ENCODE assay signal across 9 mouse cellular contexts in the genomic region with DNA sequence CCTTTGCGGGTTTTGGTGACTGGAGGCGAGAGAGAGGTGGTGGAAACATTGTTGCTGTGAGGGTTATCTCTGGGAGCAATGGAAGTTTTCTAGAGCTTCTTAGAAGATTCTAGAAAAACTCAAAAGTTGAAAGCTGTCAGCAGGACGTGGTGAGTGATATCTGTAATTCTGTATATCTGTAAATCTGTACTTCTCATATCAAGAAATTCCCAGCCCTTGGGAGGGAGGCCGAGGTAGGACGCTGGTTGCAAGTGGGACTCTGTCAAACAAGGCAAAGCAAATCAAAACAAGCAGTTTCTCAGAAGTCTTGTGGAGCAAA. TPM values are rescaled to one million over a fixed set of nuclear protein-coding genes. Genes with fewer than 3 reads are reported as not detected.
DNase-seq lines count a peak whose midpoint lies in the region; ATAC-seq lines count a peak whose summit lies in the region.
"Had no signal": no experiment of that assay in that cellular context is flagged by ENCODE, and none has a peak within 500 bp of the region (broad histone marks: within the 10 kb centered on the region; RNA-seq: fewer than 3 reads in every experiment).

No protein-coding gene starts in this region.

- peak; percentile 37 for DNase-seq in thymus, postnatal 14 days
- no peak for DNase-seq in thymus, postnatal 0 days (ENCODE audit: low spot score)
- no peak for DNase-seq in forebrain, embryonic 11.5 days (ENCODE audit: low spot score)
- no peak for DNase-seq in liver, embryonic 13.5 days
- peak; percentile 36 for DNase-seq in thymus, postnatal 4 days
- DNase-seq in right cerebral cortex, postnatal 25 days, result no peak
- DNase-seq in gastrocnemius, postnatal 25 days, result no peak
- DNase-seq in cerebellum, adult 18-20 months, result no peak

- H3K27ac ChIP-seq in forebrain, embryonic 11.5 days (ENCODE audit: low read depth, low read length), result peak overlapping the region; percentile 91
- peak overlapping the region; percentile 92 for H3K27ac ChIP-seq in liver, embryonic 13.5 days

- H3K27me3 ChIP-seq in forebrain, embryonic 11.5 days (ENCODE audit: control insufficient read depth, insufficient read depth, low read length), result no peaks in the 10 kb centered on the region
- H3K27me3 ChIP-seq in liver, embryonic 13.5 days, result no peaks in the 10 kb centered on the region

- H3K9ac ChIP-seq in forebrain, embryonic 11.5 days (ENCODE audit: low read length), result peak overlapping the region; percentile 99
- peak overlapping the region; percentile 99 for H3K9ac ChIP-seq in liver, embryonic 13.5 days

- no peaks in the 10 kb centered on the region for H3K9me3 ChIP-seq in forebrain, embryonic 11.5 days (ENCODE audit: control insufficient read depth, low read length)
- no peaks in the 10 kb centered on the region for H3K9me3 ChIP-seq in liver, embryonic 13.5 days (replicated peaks)

- H3K36me3 ChIP-seq in forebrain, embryonic 11.5 days (ENCODE audit: control insufficient read depth, insufficient read depth, low read length), result peaks cover 8% of the 10 kb centered on the region; the same call in 1 of the 2 replicates
- peaks cover 26% of the 10 kb centered on the region for H3K36me3 ChIP-seq in liver, embryonic 13.5 days

- no peaks in the 10 kb centered on the region; the same call in 1 of the 2 replicates for H3K4me1 ChIP-seq in forebrain, embryonic 11.5 days (replicated peaks; ENCODE audit: control insufficient read depth, insufficient read depth, low read length)
- peaks cover 40% of the 10 kb centered on the region for H3K4me1 ChIP-seq in liver, embryonic 13.5 days (replicated peaks)

- peak overlapping the region; percentile 97 for H3K4me3 ChIP-seq in forebrain, embryonic 11.5 days (ENCODE audit: low read depth, low read length)
- H3K4me3 ChIP-seq in liver, embryonic 13.5 days (replicated peaks), result peak overlapping the region; percentile 97

- H3K4me2 ChIP-seq in forebrain, embryonic 11.5 days (ENCODE audit: low read depth, low read length, severe bottlenecking), result peak overlapping the region; percentile 55
- peak overlapping the region; percentile 85 for H3K4me2 ChIP-seq in liver, embryonic 13.5 days

- WGBS in forebrain, embryonic 11.5 days, result 7% methylated on average over 5 of the region's 5 CpGs
- 0% methylated on average over 5 of the region's 5 CpGs for WGBS in liver, embryonic 13.5 days (ENCODE audit: insufficient replicate concordance)

- ATAC-seq in forebrain, embryonic 11.5 days (replicated peaks; ENCODE audit: low FRiP score), result no peak
- no peak for ATAC-seq in liver, embryonic 13.5 days (ENCODE audit: low read depth)

RNA-seq across cellular contexts. Expression of a gene that starts 1.4 kb away (rescaled TPM):
- polyA plus RNA-seq in thymus, postnatal 0 days (2015; fragmentation: Nextera tagmentation; extraction: Ambion mirVana), result 463 and 541 TPM in 2 replicates
- 157 and 167 TPM in 2 replicates for polyA plus RNA-seq in forebrain, embryonic 11.5 days (2014; fragmentation: Nextera tagmentation; extraction: Ambion mirVana)
- 163 and 218 TPM in 2 replicates for polyA plus RNA-seq in liver, embryonic 13.5 days (2015; fragmentation: Nextera tagmentation; extraction: Ambion mirVana)
- 10 to 100 TPM; 67.4 to 69.1 TPM for total RNA-seq in gastrocnemius, postnatal 25 days (2021)

RNA-seq across cellular contexts. Expression of a gene that starts 25.9 kb away (rescaled TPM):
- polyA plus RNA-seq in thymus, postnatal 0 days (2015; fragmentation: Nextera tagmentation; extraction: Ambion mirVana), result 1.8 and 2.2 TPM in 2 replicates
- 49.4 and 53.6 TPM in 2 replicates for polyA plus RNA-seq in forebrain, embryonic 11.5 days (2014; fragmentation: Nextera tagmentation; extraction: Ambion mirVana)
- polyA plus RNA-seq in liver, embryonic 13.5 days (2015; fragmentation: Nextera tagmentation; extraction: Ambion mirVana), result 10.3 and 10.8 TPM in 2 replicates
- 10 to 100 TPM; 78.0 to 92.8 TPM for total RNA-seq in gastrocnemius, postnatal 25 days (2021)
- total RNA-seq: hematopoietic stem cell, adult 5-6 weeks had no signal

RNA-seq across cellular contexts. Expression of a gene that starts 36.7 kb away (rescaled TPM):
- polyA plus RNA-seq in thymus, postnatal 0 days (2015; fragmentation: Nextera tagmentation; extraction: Ambion mirVana), result 27.8 and 32.4 TPM in 2 replicates
- polyA plus RNA-seq in forebrain, embryonic 11.5 days (2014; fragmentation: Nextera tagmentation; extraction: Ambion mirVana), result 29.7 and 33.3 TPM in 2 replicates
- 17.1 and 18.5 TPM in 2 replicates for polyA plus RNA-seq in liver, embryonic 13.5 days (2015; fragmentation: Nextera tagmentation; extraction: Ambion mirVana)
- 10 to 100 TPM; 43.9 to 51.9 TPM for total RNA-seq in gastrocnemius, postnatal 25 days (2021)

RNA-seq across cellular contexts. Expression of a gene that starts 38.6 kb away (rescaled TPM):
- polyA plus RNA-seq in thymus, postnatal 0 days (2015; fragmentation: Nextera tagmentation; extraction: Ambion mirVana), result 15.9 and 17.7 TPM in 2 replicates
- polyA plus RNA-seq in forebrain, embryonic 11.5 days (2014; fragmentation: Nextera tagmentation; extraction: Ambion mirVana), result 7.5 and 10.3 TPM in 2 replicates
- polyA plus RNA-seq in liver, embryonic 13.5 days (2015; fragmentation: Nextera tagmentation; extraction: Ambion mirVana), result 6.6 and 8.6 TPM in 2 replicates
- total RNA-seq in gastrocnemius, postnatal 25 days (2021), result 1 to 10 TPM; 2.8 to 3.7 TPM

RNA-seq across cellular contexts. Expression of a gene that starts 48.4 kb away (rescaled TPM):
- 2.7 and 3.2 TPM in 2 replicates for polyA plus RNA-seq in thymus, postnatal 0 days (2015; fragmentation: Nextera tagmentation; extraction: Ambion mirVana)
- 5.8 and 7.7 TPM in 2 replicates for polyA plus RNA-seq in forebrain, embryonic 11.5 days (2014; fragmentation: Nextera tagmentation; extraction: Ambion mirVana)
- 0.88 and 1.4 TPM in 2 replicates for polyA plus RNA-seq in liver, embryonic 13.5 days (2015; fragmentation: Nextera tagmentation; extraction: Ambion mirVana)
- 1 to 10 TPM in 1 of 2 experiments, under 1 TPM in 1; 0.82 to 7.7 TPM for total RNA-seq in gastrocnemius, postnatal 25 days (2021)

Comparison
In these comparisons a context has a peak if more than half of its experiments do, and no peak if none do; other contexts are left out.
1. DNase-seq: peak in thymus, postnatal 14 days (single experiment) and thymus, postnatal 4 days (single experiment); none in thymus, postnatal 0 days (single experiment), forebrain, embryonic 11.5 days (single experiment), liver, embryonic 13.5 days (single experiment), right cerebral cortex, postnatal 25 days (single experiment), gastrocnemius, postnatal 25 days (single experiment) and cerebellum, adult 18-20 months (0 of 2).